Mouse (Mus musculus) kidney, adult 2 months (tissue): Measurements from ENCODE around the gene Ptbp2. TPM values are rescaled to one million over a fixed set of nuclear protein-coding genes. Genes with fewer than 3 reads are reported as not detected.
A peak's percentile ranks its signal among the peaks of the same experiment; 100 is the strongest.

Experiments
- DNase-seq: peaks from one replicate; pipeline ENCODE4 v3.0.0; 2021
- H3K27ac ChIP-seq: fragments of 200-500 bp; 2 replicates; pipeline ENCODE4 v1.5.1; 2012; ENCODE audit warnings: low read depth, low read length, control low read depth, inconsistent platforms; ENCODE audit not compliant: insufficient read depth
- H3K27me3 ChIP-seq: fragments of 200-500 bp; replicated peaks from 2 replicates; pipeline ENCODE4 v1.6.1; 2012; ENCODE audit warnings: mild to moderate bottlenecking, moderate library complexity, low read length, inconsistent platforms; ENCODE audit not compliant: control insufficient read depth, insufficient read depth
- H3K36me3 ChIP-seq: fragments of 200-500 bp; 2 replicates; pipeline ENCODE4 v1.6.1; 2012; ENCODE audit warnings: mild to moderate bottlenecking, moderate library complexity, low read length, inconsistent platforms; ENCODE audit not compliant: control insufficient read depth, insufficient read depth
- H3K4me1 ChIP-seq: fragments of 200-500 bp; 2 replicates; pipeline ENCODE4 v1.6.1; 2011; ENCODE audit warnings: low read length; ENCODE audit not compliant: control insufficient read depth, insufficient read depth
- H3K4me3 ChIP-seq: fragments of 200-500 bp; 2 replicates; pipeline ENCODE4 v1.5.1; 2011; ENCODE audit warnings: mild to moderate bottlenecking, low read depth, low read length, control low read depth; ENCODE audit not compliant: insufficient read depth
- CTCF ChIP-seq: fragments of 200-500 bp; conservative IDR thresholded peaks from 2 replicates; pipeline ENCODE4 v1.5.1; 2011; ENCODE audit warnings: low read depth, mild to moderate bottlenecking, control low read depth, low read length, moderate library complexity, mixed read lengths; ENCODE audit not compliant: insufficient read depth, insufficient read length
- POLR2A ChIP-seq: fragments of 200-500 bp; IDR thresholded peaks from one replicate; pipeline ENCODE4 v1.6.1; 2011; ENCODE audit warnings: low read depth, low read length, control low read depth
- WGBS: fragments of 180-500 bp; shearing (Covaris S2); methylation state at CpG from one replicate; pipeline ENCODE4 v1.1.7; 2018; 5-methylcytosine and 5-hydroxymethylcytosine counted together
- polyA plus RNA-seq: library from polyadenylated mRNA; depleted of rRNA; stranded (reverse); fragments of >200 nt; gene quantifications from 2 replicates; pipeline ENCODE4 v1.2.3, GENCODE M21; 2012

The Ptbp2 gene
- polyA plus RNA-seq, 1 experiment: 8.2 TPM

- Histone ChIP-seq H3K36me3 (no peaks in the 10 kb centered on the region), H3K4me3 (no peak overlapping the region), H3K27me3 (no peaks in the 10 kb centered on the region), H3K27ac (0 out of 2 replicates have a peak overlapping the region, but pooled peaks have one; percentile 16), H3K4me1 (peaks cover 14% of the 10 kb centered on the region)
- TF ChIP-seq CTCF: no peak
- TF ChIP-seq POLR2A: no peak
- DNase-seq: no peak
Measured at GRCm38 (mm10) chr3:119780876-119781275, 3.4 kb downstream of the Ptbp2 start.

DNA sequence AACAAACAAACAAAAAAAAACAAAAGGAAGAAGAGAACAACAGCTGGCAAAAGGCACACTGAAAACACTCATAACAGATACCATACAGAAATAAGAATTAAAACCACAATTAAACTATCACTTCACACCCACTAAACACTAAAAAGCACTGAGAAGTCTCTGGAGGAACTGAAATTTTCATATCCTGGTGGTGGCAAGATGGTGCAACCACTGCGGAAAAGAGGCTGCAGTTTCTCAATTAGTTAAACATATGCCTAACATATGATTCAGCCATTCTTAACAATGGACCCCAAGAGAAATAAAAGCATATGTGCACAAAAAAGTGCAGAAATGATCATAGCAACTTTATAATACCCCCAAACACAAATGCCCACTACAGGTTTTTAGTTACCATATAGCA, 5.0 kb downstream of the Ptbp2 start:
- H3K27me3 ChIP-seq: no peaks in the 10 kb centered on the region
- peaks cover 16% of the 10 kb centered on the region for H3K4me1 ChIP-seq
- no peak for DNase-seq
- no peaks in the 10 kb centered on the region for H3K36me3 ChIP-seq
- WGBS: 96% methylated on average over 1 of the region's 1 CpGs
- H3K4me3 ChIP-seq: no peak overlapping the region
- H3K27ac ChIP-seq: no peak overlapping the region
- TF ChIP-seq POLR2A: no peak
- TF ChIP-seq CTCF: no peak

- TF ChIP-seq CTCF: no peak
- no peak for TF ChIP-seq POLR2A
- Histone ChIP-seq H3K4me3 (no peak overlapping the region), H3K36me3 (no peaks in the 10 kb centered on the region), H3K4me1 (peaks cover 17% of the 10 kb centered on the region), H3K27me3 (no peaks in the 10 kb centered on the region), H3K27ac (no peak overlapping the region)
- DNase-seq: no peak
- WGBS: 83% methylated on average over 2 of the region's 2 CpGs
Measured at GRCm38 (mm10) chr3:119778431-119778830, 5.8 kb downstream of the Ptbp2 start.

DNA sequence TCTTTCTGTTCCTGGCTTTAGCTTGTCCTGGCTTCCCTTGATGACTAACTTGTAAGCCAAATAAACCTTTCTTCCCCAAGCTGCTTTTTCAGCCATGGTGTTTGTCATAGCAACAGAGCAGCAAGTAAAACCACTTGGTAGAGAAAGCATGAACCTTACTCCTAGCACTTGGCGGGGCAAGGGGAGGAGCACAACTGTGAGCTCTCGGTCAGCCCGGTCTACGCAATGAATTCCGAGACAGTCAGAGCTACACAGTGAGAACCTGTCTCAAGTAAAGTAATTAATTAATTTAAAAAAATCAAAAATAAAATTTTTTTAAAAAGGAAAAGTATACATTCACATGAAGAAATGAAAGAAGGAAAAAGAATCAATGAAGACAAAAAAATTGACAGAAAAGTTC, 8.1 kb downstream of the Ptbp2 start:
- peak; percentile 47 for DNase-seq
- H3K27me3 ChIP-seq: no peaks in the 10 kb centered on the region
- no peaks in the 10 kb centered on the region for H3K36me3 ChIP-seq
- H3K4me1 ChIP-seq: peaks cover 20% of the 10 kb centered on the region
- TF ChIP-seq POLR2A (no peak), CTCF (no peak)
- 45% methylated on average over 5 of the region's 5 CpGs for WGBS
- H3K27ac ChIP-seq: no peak overlapping the region; the same call in 1 of the 2 replicates
- no peak overlapping the region for H3K4me3 ChIP-seq

GRCm38 (mm10) chr3:119772789-119773188, 11.5 kb downstream of the Ptbp2 start:
- Histone ChIP-seq H3K27me3 (no peaks in the 10 kb centered on the region), H3K4me3 (no peak overlapping the region), H3K36me3 (no peaks in the 10 kb centered on the region), H3K27ac (no peak overlapping the region), H3K4me1 (peaks cover 14% of the 10 kb centered on the region)
- DNase-seq: no peak
- no peak for TF ChIP-seq POLR2A
- no peak for TF ChIP-seq CTCF
- 59% methylated on average over 2 of the region's 2 CpGs for WGBS

GRCm38 (mm10) chr3:119763772-119764171, 20.5 kb downstream of the Ptbp2 start:
- Histone ChIP-seq H3K36me3 (peaks cover 3% of the 10 kb centered on the region), H3K27me3 (no peaks in the 10 kb centered on the region), H3K27ac (no peak overlapping the region), H3K4me1 (no peaks in the 10 kb centered on the region), H3K4me3 (no peak overlapping the region)
- no peak for DNase-seq
- WGBS: 80% methylated on average over 2 of the region's 2 CpGs
- TF ChIP-seq POLR2A (no peak), CTCF (no peak)

DNA sequence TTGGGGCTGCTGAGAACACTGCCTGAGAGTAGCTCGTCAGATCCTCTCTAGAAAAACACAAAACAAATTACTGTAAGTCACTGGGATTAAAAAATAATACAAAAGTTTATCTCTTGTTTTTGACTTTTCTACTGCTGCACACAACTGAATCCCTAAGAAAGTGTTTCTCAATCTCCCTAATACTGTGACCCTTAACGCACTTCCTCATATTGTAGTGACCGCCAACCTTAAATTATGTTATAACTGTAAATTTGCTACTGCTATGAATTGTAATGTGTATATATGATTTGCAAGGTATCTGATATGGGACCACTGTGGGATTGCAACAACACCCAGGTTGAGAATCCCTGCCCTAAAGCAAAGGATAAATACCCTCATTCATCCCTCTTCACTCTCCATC, 22.5 kb downstream of the Ptbp2 start:
- H3K27me3 ChIP-seq: no peaks in the 10 kb centered on the region
- H3K4me3 ChIP-seq: no peak overlapping the region
- H3K36me3 ChIP-seq: peaks cover 3% of the 10 kb centered on the region
- TF ChIP-seq POLR2A: no peak
- no peak for TF ChIP-seq CTCF
- WGBS: 92% methylated on average over 3 of the region's 3 CpGs
- DNase-seq: no peak
- no peaks in the 10 kb centered on the region for H3K4me1 ChIP-seq
- H3K27ac ChIP-seq: no peak overlapping the region

DNA sequence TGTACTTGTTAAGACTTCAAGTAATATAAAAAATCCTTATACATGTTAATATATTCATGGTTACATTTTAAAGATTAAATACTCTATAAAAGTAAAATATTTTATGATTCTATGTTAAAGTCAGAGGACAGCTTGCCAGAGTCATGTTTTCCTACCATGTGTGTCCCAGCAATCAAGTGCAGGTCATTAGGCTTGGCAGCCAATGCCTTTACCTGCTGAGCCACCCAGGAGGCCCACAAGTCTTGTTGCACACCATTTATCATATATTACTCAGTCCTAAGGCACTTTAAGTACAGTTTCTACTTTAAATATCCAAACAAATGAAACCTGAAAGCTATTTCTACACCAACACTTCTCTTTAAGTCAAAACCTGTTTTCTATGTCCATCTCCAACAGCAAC, 30.5 kb downstream of the Ptbp2 start:
- no peaks in the 10 kb centered on the region for H3K36me3 ChIP-seq
- no peak for TF ChIP-seq CTCF
- no peak overlapping the region for H3K27ac ChIP-seq
- H3K27me3 ChIP-seq: no peaks in the 10 kb centered on the region
- H3K4me1 ChIP-seq: no peaks in the 10 kb centered on the region
- no peak for DNase-seq
- H3K4me3 ChIP-seq: no peak overlapping the region
